In the genomic region with DNA sequence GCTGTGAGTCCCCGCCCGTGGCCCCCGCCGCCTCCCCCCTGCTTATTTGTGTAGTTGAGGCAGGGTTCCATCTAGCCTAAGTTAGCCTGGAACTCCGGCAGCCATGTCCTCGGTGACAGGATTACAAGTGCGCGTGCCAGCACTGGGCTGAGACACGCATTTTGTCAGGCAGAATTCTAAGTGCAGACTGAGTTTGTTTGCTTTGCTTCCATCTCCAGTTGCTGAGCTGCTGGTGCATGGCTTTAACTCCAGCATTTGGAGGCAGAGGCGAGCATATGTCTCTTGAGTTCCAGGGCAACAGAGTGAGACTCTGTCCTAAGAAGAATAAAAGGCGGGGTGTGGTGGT, we compare ENCODE assay signal across 8 mouse cellular contexts. TPM values are rescaled to one million over a fixed set of nuclear protein-coding genes. Genes with fewer than 3 reads are reported as not detected.
DNase-seq lines count a peak whose midpoint lies in the region; ATAC-seq lines count a peak whose summit lies in the region.

No protein-coding gene starts in this region.

- H3K4me3 ChIP-seq in heart, embryonic 11.5 days (ENCODE audit: low read depth, low read length) = peak overlapping the region; percentile 82
- peak overlapping the region; percentile 81 for H3K4me3 ChIP-seq in forebrain, embryonic 16.5 days (replicated peaks; ENCODE audit: low read length)
- peak overlapping the region; percentile 87 for H3K4me3 ChIP-seq in liver, embryonic 16.5 days (ENCODE audit: low read depth, low read length)

- no peaks in the 10 kb centered on the region for H3K27me3 ChIP-seq in heart, embryonic 11.5 days (ENCODE audit: control insufficient read depth, insufficient read depth, low read length)
- no peaks in the 10 kb centered on the region for H3K27me3 ChIP-seq in forebrain, embryonic 16.5 days (replicated peaks; ENCODE audit: control insufficient read depth, insufficient read depth, low read length)
- no peaks in the 10 kb centered on the region for H3K27me3 ChIP-seq in liver, embryonic 16.5 days (ENCODE audit: control insufficient read depth, insufficient read depth, low read depth, low read length)

- peaks cover 7% of the 10 kb centered on the region for H3K4me1 ChIP-seq in heart, embryonic 11.5 days (ENCODE audit: control insufficient read depth, insufficient read depth, low read length)
- H3K4me1 ChIP-seq in forebrain, embryonic 16.5 days (replicated peaks; ENCODE audit: control insufficient read depth, insufficient read depth, low read length) = peaks cover 17% of the 10 kb centered on the region
- peaks cover 27% of the 10 kb centered on the region for H3K4me1 ChIP-seq in liver, embryonic 16.5 days (ENCODE audit: control insufficient read depth, low read depth, low read length)

- H3K9me3 ChIP-seq in heart, embryonic 11.5 days (replicated peaks; ENCODE audit: control insufficient read depth, low read length) = no peaks in the 10 kb centered on the region
- no peaks in the 10 kb centered on the region for H3K9me3 ChIP-seq in forebrain, embryonic 16.5 days (ENCODE audit: control insufficient read depth, low read length)
- no peaks in the 10 kb centered on the region for H3K9me3 ChIP-seq in liver, embryonic 16.5 days (replicated peaks; ENCODE audit: control insufficient read depth, low read length)

- peak overlapping the region; percentile 84 for H3K9ac ChIP-seq in heart, embryonic 11.5 days (ENCODE audit: low read depth, low read length)
- H3K9ac ChIP-seq in forebrain, embryonic 16.5 days (replicated peaks; ENCODE audit: low read depth, low read length) = peak overlapping the region; percentile 84
- H3K9ac ChIP-seq in liver, embryonic 16.5 days (ENCODE audit: low read depth, low read length) = peak overlapping the region; percentile 93

- no peak for ATAC-seq in heart, embryonic 11.5 days (replicated peaks; ENCODE audit: insufficient number of reproducible peaks, low FRiP score, low TSS enrichment)
- peak; percentile 32 for ATAC-seq in forebrain, embryonic 16.5 days
- ATAC-seq in liver, embryonic 16.5 days (ENCODE audit: low read depth) = peak; percentile 1; the same call in 1 of the 2 replicates
- ATAC-seq in granulocyte monocyte progenitor cell, adult 5-6 weeks (replicated peaks; ENCODE audit: poor library complexity, severe bottlenecking) = no peak

- no peak for DNase-seq in heart, adult 11 months
- peak; percentile 38 for DNase-seq in ES-CJ7 (ENCODE audit: low read depth, low spot score)
- no peak for DNase-seq in thymus, postnatal 25 days
- no peak for DNase-seq in yolk sac, embryonic 10.5 days (ENCODE audit: low spot score)

- peaks cover 9% of the 10 kb centered on the region for H3K36me3 ChIP-seq in heart, embryonic 11.5 days (ENCODE audit: control insufficient read depth, insufficient read depth, low read length)
- 0 out of 2 replicates have a peak, but pooled peaks cover 2% of the 10 kb centered on the region for H3K36me3 ChIP-seq in forebrain, embryonic 16.5 days (ENCODE audit: control insufficient read depth, insufficient read depth)
- H3K36me3 ChIP-seq in liver, embryonic 16.5 days (ENCODE audit: control insufficient read depth, insufficient read depth) = no peaks in the 10 kb centered on the region

- peak overlapping the region; percentile 88 for H3K27ac ChIP-seq in heart, embryonic 11.5 days (ENCODE audit: low read depth, low read length)
- peak overlapping the region; percentile 89 for H3K27ac ChIP-seq in forebrain, embryonic 16.5 days (ENCODE audit: low read length)
- H3K27ac ChIP-seq in liver, embryonic 16.5 days (ENCODE audit: low read length) = peak overlapping the region; percentile 84

- 3% methylated on average over 11 of the region's 11 CpGs for WGBS in heart, embryonic 11.5 days (ENCODE audit: insufficient replicate concordance)
- under 1% methylated on average over 11 of the region's 11 CpGs for WGBS in forebrain, embryonic 16.5 days
- WGBS in liver, embryonic 16.5 days (ENCODE audit: insufficient replicate concordance) = under 1% methylated on average over 11 of the region's 11 CpGs

- peak overlapping the region; percentile 89 for H3K4me2 ChIP-seq in heart, embryonic 11.5 days
- H3K4me2 ChIP-seq in forebrain, embryonic 16.5 days (ENCODE audit: low read length) = peak overlapping the region; percentile 54
- peak overlapping the region; percentile 98 for H3K4me2 ChIP-seq in liver, embryonic 16.5 days (ENCODE audit: low read depth, low read length)

RNA-seq across cellular contexts. Expression of gene Fance, which starts 0.5 kb away (rescaled TPM):
- 15.3 and 17.3 TPM in 2 replicates for polyA plus RNA-seq in heart, embryonic 11.5 days (2014; fragmentation: Nextera tagmentation; extraction: Ambion mirVana)
- polyA plus RNA-seq in forebrain, embryonic 16.5 days (2015; fragmentation: Nextera tagmentation; extraction: Ambion mirVana) = 20.9 and 25.0 TPM in 2 replicates
- polyA plus RNA-seq in liver, embryonic 16.5 days (2015; fragmentation: Nextera tagmentation; extraction: Ambion mirVana) = 6.7 and 7.3 TPM in 2 replicates
- 41.7 and 47.9 TPM in 2 replicates for total RNA-seq in granulocyte monocyte progenitor cell, adult 5-6 weeks (2014; fragmentation: Nextera tagmentation)
- 15.0 and 16.4 TPM in 2 replicates for total RNA-seq in granulocyte monocyte progenitor cell, adult 5-6 weeks (2017)

RNA-seq across cellular contexts. Expression of gene Rpl10a, which starts 14.4 kb away (rescaled TPM):
- polyA plus RNA-seq in heart, embryonic 11.5 days (2014; fragmentation: Nextera tagmentation; extraction: Ambion mirVana) = 408 and 446 TPM in 2 replicates
- polyA plus RNA-seq in forebrain, embryonic 16.5 days (2015; fragmentation: Nextera tagmentation; extraction: Ambion mirVana) = 354 and 367 TPM in 2 replicates
- 280 and 310 TPM in 2 replicates for polyA plus RNA-seq in liver, embryonic 16.5 days (2015; fragmentation: Nextera tagmentation; extraction: Ambion mirVana)
- total RNA-seq in granulocyte monocyte progenitor cell, adult 5-6 weeks (2014; fragmentation: Nextera tagmentation) = 2,618 and 3,063 TPM in 2 replicates
- total RNA-seq in granulocyte monocyte progenitor cell, adult 5-6 weeks (2017) = 785 and 838 TPM in 2 replicates

RNA-seq across cellular contexts. Expression of gene Tead3, which starts 36.8 kb away (rescaled TPM):
- 6.5 and 7.5 TPM in 2 replicates for polyA plus RNA-seq in heart, embryonic 11.5 days (2014; fragmentation: Nextera tagmentation; extraction: Ambion mirVana)
- 1.5 and 1.8 TPM in 2 replicates for polyA plus RNA-seq in forebrain, embryonic 16.5 days (2015; fragmentation: Nextera tagmentation; extraction: Ambion mirVana)
- polyA plus RNA-seq in liver, embryonic 16.5 days (2015; fragmentation: Nextera tagmentation; extraction: Ambion mirVana) = 0.50 and 0.52 TPM in 2 replicates
- total RNA-seq in granulocyte monocyte progenitor cell, adult 5-6 weeks (2014; fragmentation: Nextera tagmentation) = 3.3 TPM in 1 of 2 replicates, not detected in the other
- 0.04 TPM in 1 of 2 replicates, not detected in the other for total RNA-seq in granulocyte monocyte progenitor cell, adult 5-6 weeks (2017)

RNA-seq across cellular contexts. Expression of gene Tulp1, which starts 51.2 kb away (rescaled TPM):
- 2.9 and 5.0 TPM in 2 replicates for polyA plus RNA-seq in heart, embryonic 11.5 days (2014; fragmentation: Nextera tagmentation; extraction: Ambion mirVana)
- 1.5 and 1.7 TPM in 2 replicates for polyA plus RNA-seq in forebrain, embryonic 16.5 days (2015; fragmentation: Nextera tagmentation; extraction: Ambion mirVana)
- polyA plus RNA-seq in liver, embryonic 16.5 days (2015; fragmentation: Nextera tagmentation; extraction: Ambion mirVana) = 0.46 TPM in 1 of 2 replicates, not detected in the other
- not detected in 2 replicates for total RNA-seq in granulocyte monocyte progenitor cell, adult 5-6 weeks (2014; fragmentation: Nextera tagmentation)
- 0.69 TPM in 1 of 2 replicates, not detected in the other for total RNA-seq in granulocyte monocyte progenitor cell, adult 5-6 weeks (2017)

Comparison
In these comparisons a context has a peak if more than half of its experiments do, and no peak if none do; other contexts are left out.
1. ATAC-seq: peak in forebrain, embryonic 16.5 days (single experiment) and liver, embryonic 16.5 days (single experiment); none in heart, embryonic 11.5 days (single experiment) and granulocyte monocyte progenitor cell, adult 5-6 weeks (single experiment).
2. Peak in every context shown above with its lines, with median percentiles within 50 percentile points of each other: H3K27ac ChIP-seq, H3K4me2 ChIP-seq, H3K4me3 ChIP-seq and H3K9ac ChIP-seq.